Mouse (Mus musculus): ENCODE measurements at regions not wholly inside any gene's neighbourhood (a gene's known extent, or its start where the extent isn't known, plus 50 kb on each side); places are given as distances from the start of the nearest gene placed in this dataset.

DNA sequence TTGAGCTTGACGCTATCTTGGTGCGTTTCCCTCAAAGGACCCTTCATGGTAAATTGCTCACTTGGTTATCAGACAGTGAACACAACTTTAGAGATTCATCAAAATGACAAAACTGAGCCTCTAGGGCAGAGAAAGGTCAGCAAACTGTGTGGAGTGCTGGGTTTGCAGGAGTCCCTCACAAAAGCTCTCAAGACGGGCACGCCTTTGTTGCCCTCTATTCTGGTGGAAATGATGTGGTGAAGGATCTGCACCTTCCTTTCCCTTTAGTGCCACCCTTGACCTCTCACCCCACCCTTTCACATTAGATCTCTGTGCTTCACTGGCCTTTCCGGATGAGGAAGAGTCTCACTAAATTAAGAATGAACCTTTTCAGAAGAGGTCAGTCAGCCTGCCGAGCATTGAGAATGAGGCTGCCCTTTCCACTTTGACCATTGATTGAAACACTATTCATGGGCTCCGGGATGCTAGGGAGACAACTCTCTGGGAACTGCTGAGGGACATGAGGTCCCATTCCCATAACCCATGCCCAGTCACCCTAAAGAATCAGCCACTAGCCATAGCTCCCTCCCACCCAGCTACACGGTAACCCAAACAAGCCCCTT is 182.9 kb upstream of the Sfrp2 start:
- Histone ChIP-seq H3K4me2 (ENCODE audit: low read depth, low read length, poor library complexity, severe bottlenecking) (no peak overlapping the region), H3K9me3 (ENCODE audit: low read length) (no peaks in the 10 kb centered on the region), H3K27me3 (ENCODE audit: insufficient read depth, low read length) (no peaks in the 10 kb centered on the region), H3K4me3 (ENCODE audit: low read depth, low read length) (no peak overlapping the region), H3K9ac (replicated peaks; ENCODE audit: low read length, poor library complexity, severe bottlenecking) (no peak overlapping the region), H3K27ac (ENCODE audit: low read depth, low read length) (no peak overlapping the region), H3K36me3 (ENCODE audit: insufficient read depth, low read length) (no peaks in the 10 kb centered on the region), H3K4me1 (ENCODE audit: insufficient read depth, low read length) (no peaks in the 10 kb centered on the region)
- TF ChIP-seq CTCF (IDR thresholded peaks at IDR 0.05): no peak
- 18% methylated on average over 8 of the region's 8 CpGs for WGBS
- ATAC-seq (ENCODE audit: low FRiP score) (no peak), DNase-seq (ENCODE audit: low spot score) (no peak)

DNA sequence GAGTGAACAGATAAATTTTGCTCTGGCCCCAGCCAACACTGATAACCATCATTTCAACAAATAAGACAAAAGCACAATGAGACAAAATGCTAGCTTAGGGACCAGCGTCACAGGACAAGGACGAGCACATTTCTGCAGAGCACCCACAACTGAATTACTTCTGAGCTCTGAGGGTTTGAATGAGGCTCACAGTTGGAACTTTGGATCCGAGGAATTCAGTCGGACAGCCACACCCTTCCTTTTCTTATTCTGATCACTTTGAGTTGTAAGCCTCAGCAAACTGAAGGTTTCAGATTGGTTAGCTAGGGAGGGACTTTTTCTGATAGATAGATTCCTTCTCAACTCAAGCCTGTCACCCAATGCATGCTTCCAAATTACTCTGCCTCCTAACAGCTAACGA is 180.0 kb upstream of the Sfrp2 start:
- no peak for TF ChIP-seq CTCF (IDR thresholded peaks at IDR 0.05)
- ATAC-seq (ENCODE audit: low FRiP score): no peak
- Histone ChIP-seq H3K4me1 (ENCODE audit: insufficient read depth, low read length) (no peaks in the 10 kb centered on the region), H3K9me3 (ENCODE audit: low read length) (no peaks in the 10 kb centered on the region), H3K27me3 (ENCODE audit: insufficient read depth, low read length) (no peaks in the 10 kb centered on the region), H3K36me3 (ENCODE audit: insufficient read depth, low read length) (no peaks in the 10 kb centered on the region), H3K9ac (replicated peaks; ENCODE audit: low read length, poor library complexity, severe bottlenecking) (no peak overlapping the region), H3K27ac (ENCODE audit: low read depth, low read length) (no peak overlapping the region), H3K4me3 (ENCODE audit: low read depth, low read length) (no peak overlapping the region), H3K4me2 (ENCODE audit: low read depth, low read length, poor library complexity, severe bottlenecking) (no peak overlapping the region)
- DNase-seq (ENCODE audit: low spot score): no peak
- WGBS: 43% methylated on average over 5 of the region's 5 CpGs

DNA sequence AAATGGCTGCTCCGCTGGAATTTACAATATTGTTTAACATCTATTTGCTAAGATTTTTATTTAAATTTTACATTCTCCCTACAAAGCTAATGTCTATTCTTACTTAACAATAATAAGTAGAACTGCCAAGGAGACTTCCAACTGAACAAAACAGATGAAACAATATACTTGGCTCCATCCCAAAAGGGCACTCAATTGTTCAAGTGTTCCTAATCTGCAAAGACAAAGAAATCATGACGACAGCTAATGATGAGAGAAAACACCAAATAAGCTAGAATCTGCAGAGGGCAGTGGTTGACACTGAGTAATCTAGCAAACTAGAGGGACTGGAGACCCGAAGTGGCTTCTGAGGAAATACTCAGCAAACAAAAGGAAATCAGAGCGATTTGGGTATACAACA is 179.6 kb upstream of the Sfrp2 start:
- peak; percentile 54 for DNase-seq (ENCODE audit: low spot score)

DNA sequence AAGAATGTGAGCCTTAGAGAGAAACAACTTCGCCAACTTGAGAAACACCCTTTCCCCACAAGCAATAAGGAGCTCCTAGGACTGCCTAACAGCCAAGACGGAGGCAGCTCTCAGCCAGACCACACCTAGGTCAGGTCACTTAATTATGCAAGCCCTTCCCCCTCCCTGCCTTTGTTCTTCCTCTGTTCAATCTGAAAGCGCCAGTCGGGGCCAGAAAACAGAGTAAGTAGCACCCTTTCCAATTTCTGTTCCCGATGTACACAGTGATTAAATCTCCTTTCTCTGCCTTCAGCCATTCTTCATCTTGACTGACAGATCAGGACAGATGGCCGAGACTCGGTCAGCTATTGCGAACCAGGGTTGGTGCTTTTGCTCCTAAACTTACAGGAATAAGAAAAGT is 177.0 kb upstream of the Sfrp2 start:
- no peaks in the 10 kb centered on the region for H3K27me3 ChIP-seq (ENCODE audit: insufficient read depth, low read length)
- no peak for ATAC-seq (ENCODE audit: low FRiP score)
- no peaks in the 10 kb centered on the region for H3K4me1 ChIP-seq (ENCODE audit: insufficient read depth, low read length)
- 31% methylated on average over 8 of the region's 8 CpGs for WGBS
- no peaks in the 10 kb centered on the region for H3K9me3 ChIP-seq (ENCODE audit: low read length)
- H3K4me2 ChIP-seq (ENCODE audit: low read depth, low read length, poor library complexity, severe bottlenecking): no peak overlapping the region
- H3K36me3 ChIP-seq (ENCODE audit: insufficient read depth, low read length): no peaks in the 10 kb centered on the region
- no peak for TF ChIP-seq CTCF (IDR thresholded peaks at IDR 0.05)
- DNase-seq (ENCODE audit: low spot score): no peak
- no peak overlapping the region for H3K9ac ChIP-seq (replicated peaks; ENCODE audit: low read length, poor library complexity, severe bottlenecking)
- no peak overlapping the region for H3K27ac ChIP-seq (ENCODE audit: low read depth, low read length)
- H3K4me3 ChIP-seq (ENCODE audit: low read depth, low read length): no peak overlapping the region

More for the DNA sequence above, 179.6 kb upstream of the Sfrp2 start:
- Histone ChIP-seq H3K9ac (replicated peaks; ENCODE audit: low read length, poor library complexity, severe bottlenecking) (no peak overlapping the region), H3K4me1 (ENCODE audit: insufficient read depth, low read length) (no peaks in the 10 kb centered on the region), H3K4me2 (ENCODE audit: low read depth, low read length, poor library complexity, severe bottlenecking) (no peak overlapping the region), H3K9me3 (ENCODE audit: low read length) (no peaks in the 10 kb centered on the region), H3K4me3 (ENCODE audit: low read depth, low read length) (no peak overlapping the region), H3K36me3 (ENCODE audit: insufficient read depth, low read length) (no peaks in the 10 kb centered on the region), H3K27me3 (ENCODE audit: insufficient read depth, low read length) (no peaks in the 10 kb centered on the region), H3K27ac (ENCODE audit: low read depth, low read length) (no peak overlapping the region)
- 77% methylated on average over 4 of the region's 4 CpGs for WGBS
- no peak for ATAC-seq (ENCODE audit: low FRiP score)
- no peak for TF ChIP-seq CTCF (IDR thresholded peaks at IDR 0.05)

DNA sequence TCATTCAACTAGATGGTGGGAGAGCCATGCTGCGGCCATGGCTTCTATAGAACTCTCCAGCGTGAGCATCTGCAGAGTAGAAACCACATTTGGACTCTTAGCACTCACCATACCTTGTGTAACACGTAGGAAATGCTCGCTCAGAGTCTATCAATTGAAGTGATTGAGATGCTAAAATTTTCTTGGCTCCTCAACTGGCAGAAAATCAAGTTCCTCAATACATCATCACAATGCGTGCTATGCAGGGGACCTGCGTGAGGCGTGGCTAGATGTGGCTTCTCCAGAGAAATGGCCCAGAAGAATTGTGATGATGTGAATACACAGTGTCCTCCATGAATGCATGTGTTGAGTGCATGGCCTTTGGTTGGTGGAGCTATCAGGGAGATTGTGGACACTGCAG is 174.9 kb upstream of the Sfrp2 start:
- Histone ChIP-seq H3K36me3 (ENCODE audit: insufficient read depth, low read length) (no peaks in the 10 kb centered on the region), H3K27me3 (ENCODE audit: insufficient read depth, low read length) (no peaks in the 10 kb centered on the region), H3K4me2 (ENCODE audit: low read depth, low read length, poor library complexity, severe bottlenecking) (no peak overlapping the region), H3K4me1 (ENCODE audit: insufficient read depth, low read length) (no peaks in the 10 kb centered on the region), H3K9ac (replicated peaks; ENCODE audit: low read length, poor library complexity, severe bottlenecking) (no peak overlapping the region), H3K9me3 (ENCODE audit: low read length) (no peaks in the 10 kb centered on the region), H3K27ac (ENCODE audit: low read depth, low read length) (no peak overlapping the region), H3K4me3 (ENCODE audit: low read depth, low read length) (no peak overlapping the region)
- DNase-seq (ENCODE audit: low spot score) (no peak), ATAC-seq (ENCODE audit: low FRiP score) (no peak)
- TF ChIP-seq CTCF (IDR thresholded peaks at IDR 0.05): no peak
- WGBS: 95% methylated on average over 7 of the region's 7 CpGs

DNA sequence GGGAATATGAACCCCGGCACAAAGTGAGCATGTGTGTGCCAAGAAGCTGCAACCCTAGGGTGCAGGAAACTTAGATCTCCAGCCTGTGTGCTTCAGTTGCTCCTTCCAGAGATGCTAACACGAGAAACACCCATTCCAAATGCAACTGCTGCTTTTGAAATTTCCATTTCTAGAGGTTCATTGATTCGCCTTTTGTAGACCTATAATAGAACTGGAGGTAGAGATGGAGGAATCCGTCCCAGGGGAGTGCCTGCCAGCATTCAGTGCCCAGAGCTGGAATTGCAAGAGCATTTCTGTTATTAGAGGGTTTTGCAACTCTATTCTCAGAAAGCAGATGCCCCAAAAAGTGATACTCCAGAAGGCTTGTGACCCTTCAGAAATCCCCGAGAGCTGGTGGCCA is 172.8 kb upstream of the Sfrp2 start:
- no peaks in the 10 kb centered on the region for H3K4me1 ChIP-seq (ENCODE audit: insufficient read depth, low read length)
- ATAC-seq (ENCODE audit: low FRiP score): no peak
- WGBS: 78% methylated on average over 5 of the region's 5 CpGs
- H3K27ac ChIP-seq (ENCODE audit: low read depth, low read length): no peak overlapping the region
- TF ChIP-seq CTCF (IDR thresholded peaks at IDR 0.05): no peak
- no peak overlapping the region for H3K4me3 ChIP-seq (ENCODE audit: low read depth, low read length)
- H3K9ac ChIP-seq (replicated peaks; ENCODE audit: low read length, poor library complexity, severe bottlenecking): no peak overlapping the region
- no peak for DNase-seq (ENCODE audit: low spot score)
- H3K4me2 ChIP-seq (ENCODE audit: low read depth, low read length, poor library complexity, severe bottlenecking): no peak overlapping the region
- H3K27me3 ChIP-seq (ENCODE audit: insufficient read depth, low read length): no peaks in the 10 kb centered on the region
- H3K9me3 ChIP-seq (ENCODE audit: low read length): no peaks in the 10 kb centered on the region
- H3K36me3 ChIP-seq (ENCODE audit: insufficient read depth, low read length): no peaks in the 10 kb centered on the region

Data from midbrain, postnatal 0 days (tissue).